Mouse (Mus musculus) liver, postnatal 0 days (tissue): Measurements from ENCODE around the gene Inhbc. TPM values are rescaled to one million over a fixed set of nuclear protein-coding genes. Genes with fewer than 3 reads are reported as not detected.

ENCODE experiments used
- ATAC-seq: fragments of 200-750 bp; cut with Nextera tagmentation; 2 replicates; pipeline ENCODE4 v1.8.0; 2017; ENCODE audit warnings: mild to moderate bottlenecking, moderate library complexity
- DNase-seq: peaks from one replicate; pipeline ENCODE4 v3.0.0-alpha.2; 2016
- H3K27ac ChIP-seq: fragments of 300-500 bp; sonication (generic); 2 replicates; pipeline ENCODE4 v1.5.1; 2014; ENCODE audit warnings: antibody characterized with exemption, moderate library complexity, mild to moderate bottlenecking, low read depth
- H3K27me3 ChIP-seq: fragments of 300-500 bp; sonication (generic); 2 replicates; pipeline ENCODE4 v1.6.1; 2014; ENCODE audit warnings: low read length, control low read depth, mixed read lengths; ENCODE audit not compliant: insufficient read depth
- H3K36me3 ChIP-seq: fragments of 300-500 bp; sonication (generic); replicated peaks from 2 replicates; pipeline ENCODE4 v1.6.1; 2014; ENCODE audit warnings: mild to moderate bottlenecking, control low read depth, low read length, moderate library complexity, mixed read lengths; ENCODE audit not compliant: insufficient read depth
- H3K4me1 ChIP-seq: fragments of 300-500 bp; sonication (generic); 2 replicates; pipeline ENCODE4 v1.6.1; 2014; ENCODE audit warnings: antibody characterized with exemption, mild to moderate bottlenecking, control low read depth; ENCODE audit not compliant: insufficient read depth
- H3K4me2 ChIP-seq: fragments of 300-500 bp; sonication (generic); 2 replicates; pipeline ENCODE4 v1.6.1; 2014; ENCODE audit warnings: low read depth, mild to moderate bottlenecking, low read length, moderate library complexity, mixed read lengths
- H3K4me3 ChIP-seq: fragments of 300-500 bp; sonication (generic); 2 replicates; pipeline ENCODE4 v1.5.1; 2014; ENCODE audit warnings: low read depth, low read length
- H3K9ac ChIP-seq: fragments of 300-500 bp; sonication (generic); replicated peaks from 2 replicates; pipeline ENCODE4 v1.6.1; 2014; ENCODE audit warnings: mild to moderate bottlenecking, moderate library complexity
- H3K9me3 ChIP-seq: fragments of 300-500 bp; sonication (generic); 2 replicates; pipeline ENCODE4 v1.6.1; 2016; ENCODE audit warnings: mild to moderate bottlenecking, control low read depth, low read length, mixed read lengths
- CTCF ChIP-seq: sonication (generic); IDR thresholded peaks from 2 replicates; pipeline ENCODE4 v1.5.1; 2016; ENCODE audit warnings: antibody characterized with exemption, low read depth
- EP300 ChIP-seq: IDR thresholded peaks from 2 replicates; pipeline ENCODE4 v1.6.1; 2016; ENCODE audit warnings: antibody characterized with exemption, low read depth, mild to moderate bottlenecking
- WGBS: fragments of 180-500 bp; shearing (Covaris S2); extraction: QIAGEN DNeasy Blood & Tissue Kit; methylation state at CpG from one replicate; pipeline ENCODE4 v1.1.7; 2014; ENCODE audit not compliant: insufficient replicate concordance; 5-methylcytosine and 5-hydroxymethylcytosine counted together
- polyA plus RNA-seq: library from polyadenylated mRNA; unstranded; fragments of >200 nt; fragmentation: Nextera tagmentation; extraction: Ambion mirVana; gene quantifications from 2 replicates; pipeline ENCODE4 v1.2.1, GENCODE M21; 2015

Inhbc gene
- polyA plus RNA-seq, 1 experiment from 2014 or later: 27.2 TPM

- Histone ChIP-seq H3K4me1 (peaks cover 12% of the 10 kb centered on the region), H3K4me2 (peak overlapping the region; percentile 66), H3K27ac (peak overlapping the region; percentile 93), H3K4me3 (peak overlapping the region; percentile 38; the same call in 1 of the 2 replicates), H3K36me3 (no peaks in the 10 kb centered on the region), H3K27me3 (no peaks in the 10 kb centered on the region), H3K9me3 (no peaks in the 10 kb centered on the region), H3K9ac (peak overlapping the region; percentile 71)
- TF ChIP-seq EP300: no peak
- no peak for TF ChIP-seq CTCF
- DNase-seq: no peak
- ATAC-seq: no peak
- 51% methylated on average over 8 of the region's 8 CpGs for WGBS
Observed at GRCm38 (mm10) chr10:127349810-127350209, 20.4 kb downstream of the Inhbc start.

- TF ChIP-seq EP300: no peak
- TF ChIP-seq CTCF: peak; percentile 47
- ATAC-seq: no peak
- Histone ChIP-seq H3K27me3 (no peaks in the 10 kb centered on the region), H3K9ac (no peak overlapping the region), H3K27ac (no peak overlapping the region), H3K9me3 (no peaks in the 10 kb centered on the region), H3K4me2 (peak overlapping the region; percentile 66; the same call in 1 of the 2 replicates), H3K4me1 (peaks cover 8% of the 10 kb centered on the region), H3K4me3 (no peak overlapping the region), H3K36me3 (no peaks in the 10 kb centered on the region)
- 69% methylated on average over 4 of the region's 4 CpGs for WGBS
- DNase-seq: peak; percentile 37
Observed at GRCm38 (mm10) chr10:127348957-127349356, 21.3 kb downstream of the Inhbc start.

GRCm38 (mm10) chr10:127346173-127346572 is 24.1 kb downstream of the Inhbc start:
- 77% methylated on average over 3 of the region's 3 CpGs for WGBS
- Histone ChIP-seq H3K4me3 (no peak overlapping the region), H3K9me3 (no peaks in the 10 kb centered on the region), H3K4me2 (no peak overlapping the region), H3K4me1 (peaks cover 6% of the 10 kb centered on the region), H3K27me3 (peaks cover 10% of the 10 kb centered on the region), H3K36me3 (no peaks in the 10 kb centered on the region), H3K9ac (no peak overlapping the region), H3K27ac (no peak overlapping the region)
- ATAC-seq (no peak), DNase-seq (no peak)
- TF ChIP-seq EP300 (no peak), CTCF (no peak)

GRCm38 (mm10) chr10:127343029-127343428 is 27.2 kb downstream of the Inhbc start:
- DNase-seq (no peak), ATAC-seq (no peak)
- TF ChIP-seq CTCF (no peak), EP300 (no peak)
- H3K9me3 ChIP-seq: no peaks in the 10 kb centered on the region
- no peak overlapping the region for H3K4me2 ChIP-seq
- H3K4me3 ChIP-seq: no peak overlapping the region
- H3K4me1 ChIP-seq: peaks cover 18% of the 10 kb centered on the region
- H3K9ac ChIP-seq: no peak overlapping the region
- WGBS: 43% methylated on average over 3 of the region's 3 CpGs
- H3K27me3 ChIP-seq: peaks cover 34% of the 10 kb centered on the region
- no peak overlapping the region for H3K27ac ChIP-seq
- no peaks in the 10 kb centered on the region for H3K36me3 ChIP-seq

GRCm38 (mm10) chr10:127341891-127342639 is 28.2 kb downstream of the Inhbc start, which contains the start of gene Gli1:
Gene Gli1 (minus strand): TSS chr10:127341974.
- ATAC-seq (peak; percentile 63), DNase-seq (peak; percentile 88)
- Histone ChIP-seq H3K4me3 (peak within 1 kb of the TSS; percentile 24), H3K36me3 (no peaks in the 10 kb centered on the region), H3K4me2 (peak within 1 kb of the TSS; percentile 62), H3K27me3 (peaks cover 38% of the 10 kb centered on the region), H3K4me1 (peaks cover 18% of the 10 kb centered on the region), H3K9me3 (no peaks in the 10 kb centered on the region), H3K27ac (no peak within 1 kb of the TSS), H3K9ac (no peak within 1 kb of the TSS)
- under 1% methylated on average over 29 of the region's 29 CpGs for WGBS
- TF ChIP-seq CTCF (peak; percentile 93), EP300 (no peak)

- 1% methylated on average over 10 of the region's 11 CpGs for WGBS
- H3K27ac ChIP-seq: no peak overlapping the region
- H3K4me3 ChIP-seq: peak overlapping the region; percentile 24
- H3K36me3 ChIP-seq: no peaks in the 10 kb centered on the region
- DNase-seq (peak; percentile 18), ATAC-seq (no peak)
- peaks cover 38% of the 10 kb centered on the region for H3K27me3 ChIP-seq
- no peak overlapping the region for H3K9ac ChIP-seq
- peaks cover 18% of the 10 kb centered on the region for H3K4me1 ChIP-seq
- TF ChIP-seq CTCF (no peak), EP300 (no peak)
- H3K9me3 ChIP-seq: no peaks in the 10 kb centered on the region
- H3K4me2 ChIP-seq: peak overlapping the region; percentile 62
Observed at GRCm38 (mm10) chr10:127341360-127341690, 28.9 kb downstream of the Inhbc start.
